Mouse (Mus musculus): ENCODE data around the gene Hoxc9. TPM values are rescaled to one million over a fixed set of nuclear protein-coding genes. Genes with fewer than 3 reads are reported as not detected.

Gene Hoxc9
- polyA plus RNA-seq, 1 experiment from 2014 or later, result 0.13 TPM

DNA sequence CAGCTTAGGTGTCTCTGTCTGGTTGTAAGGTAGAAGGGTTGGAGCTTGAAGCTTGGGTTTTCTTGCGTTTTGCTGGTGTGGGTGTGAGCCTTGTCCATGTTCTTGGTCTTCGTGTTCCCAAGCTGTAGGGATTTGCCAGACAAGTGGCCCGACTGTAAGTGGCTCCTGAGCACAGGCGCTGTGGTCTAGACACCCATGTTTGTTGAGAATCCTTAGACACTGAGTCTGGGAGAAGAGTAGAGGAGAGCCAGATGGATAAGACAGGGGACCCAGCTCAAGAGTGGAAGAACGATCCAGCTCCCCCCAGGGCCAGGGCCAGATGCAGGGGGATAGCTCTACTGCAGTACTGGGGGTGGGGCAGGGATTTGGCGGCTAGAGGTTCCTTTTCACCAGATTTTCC, 3.5 kb upstream of the Hoxc9 start:
- no peaks in the 10 kb centered on the region for H3K36me3 ChIP-seq
- H3K4me3 ChIP-seq, result no peak overlapping the region
- ATAC-seq (ENCODE audit: low FRiP score), result no peak
- 2% methylated on average over 6 of the region's 6 CpGs for WGBS
- H3K27me3 ChIP-seq, result peaks cover 99% of the 10 kb centered on the region
- H3K27ac ChIP-seq, result no peak overlapping the region
- H3K4me1 ChIP-seq (replicated peaks), result no peaks in the 10 kb centered on the region
- H3K4me2 ChIP-seq, result no peak overlapping the region
- H3K9ac ChIP-seq, result no peak overlapping the region
- H3K9me3 ChIP-seq, result no peaks in the 10 kb centered on the region

DNA sequence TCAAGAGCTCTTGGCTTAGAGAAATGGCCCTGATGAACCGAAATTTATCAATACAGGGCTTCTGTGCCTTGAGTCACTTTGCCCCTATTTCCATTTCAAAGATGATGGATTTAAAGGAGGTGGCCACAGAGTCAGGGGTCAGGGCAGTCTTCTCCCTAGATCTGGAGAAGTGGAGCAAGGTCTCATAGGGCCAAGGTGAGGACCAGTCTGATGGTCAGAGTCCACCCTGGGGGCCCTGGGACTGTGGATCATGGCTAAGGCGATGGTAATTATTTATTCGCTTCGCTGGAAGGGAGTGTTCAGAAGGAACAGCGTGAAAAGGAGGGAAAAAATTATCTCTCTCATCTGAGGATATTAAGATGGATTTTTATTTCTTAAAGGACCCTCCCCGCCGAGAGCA, 1.2 kb upstream of the Hoxc9 start:
- ATAC-seq (ENCODE audit: low FRiP score), result no peak
- WGBS, result 4% methylated on average over 7 of the region's 7 CpGs
- H3K9ac ChIP-seq, result no peak overlapping the region
- H3K36me3 ChIP-seq, result no peaks in the 10 kb centered on the region
- H3K27me3 ChIP-seq, result peaks cover 100% of the 10 kb centered on the region
- no peak overlapping the region for H3K4me3 ChIP-seq
- H3K27ac ChIP-seq, result no peak overlapping the region
- no peaks in the 10 kb centered on the region for H3K4me1 ChIP-seq (replicated peaks)
- no peak overlapping the region for H3K4me2 ChIP-seq
- no peaks in the 10 kb centered on the region for H3K9me3 ChIP-seq

DNA sequence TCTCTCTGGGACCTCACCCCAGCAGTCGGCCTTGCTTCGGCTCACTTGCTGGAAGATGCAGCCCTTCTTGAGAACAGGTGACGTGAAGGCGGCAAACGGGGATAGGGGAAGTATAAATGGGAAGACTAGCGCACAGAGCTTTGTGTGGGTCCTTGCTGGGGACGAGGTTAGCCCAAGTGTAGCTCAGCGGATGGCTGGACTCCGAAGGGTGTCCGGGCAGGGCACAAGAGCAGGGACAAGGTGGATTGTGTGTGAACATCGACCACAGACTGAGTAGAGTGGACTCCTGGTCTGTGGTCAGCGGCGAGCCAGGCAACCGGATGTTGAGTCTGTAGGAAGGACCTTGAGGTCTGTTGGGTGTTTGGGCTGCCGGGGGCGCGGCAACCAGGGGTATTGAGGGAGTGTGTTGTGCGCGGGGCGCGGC, 539 bp upstream of the Hoxc9 start:
- Histone ChIP-seq H3K27ac (no peak overlapping the region), H3K4me3 (no peak overlapping the region; the same call in 1 of the 2 replicates), H3K9me3 (no peaks in the 10 kb centered on the region), H3K9ac (no peak overlapping the region), H3K27me3 (peaks cover 100% of the 10 kb centered on the region), H3K4me2 (no peak overlapping the region), H3K36me3 (no peaks in the 10 kb centered on the region), H3K4me1 (replicated peaks) (no peaks in the 10 kb centered on the region)
- no peak for ATAC-seq (ENCODE audit: low FRiP score)
- WGBS, result 1% methylated on average over 21 of the region's 21 CpGs

DNA sequence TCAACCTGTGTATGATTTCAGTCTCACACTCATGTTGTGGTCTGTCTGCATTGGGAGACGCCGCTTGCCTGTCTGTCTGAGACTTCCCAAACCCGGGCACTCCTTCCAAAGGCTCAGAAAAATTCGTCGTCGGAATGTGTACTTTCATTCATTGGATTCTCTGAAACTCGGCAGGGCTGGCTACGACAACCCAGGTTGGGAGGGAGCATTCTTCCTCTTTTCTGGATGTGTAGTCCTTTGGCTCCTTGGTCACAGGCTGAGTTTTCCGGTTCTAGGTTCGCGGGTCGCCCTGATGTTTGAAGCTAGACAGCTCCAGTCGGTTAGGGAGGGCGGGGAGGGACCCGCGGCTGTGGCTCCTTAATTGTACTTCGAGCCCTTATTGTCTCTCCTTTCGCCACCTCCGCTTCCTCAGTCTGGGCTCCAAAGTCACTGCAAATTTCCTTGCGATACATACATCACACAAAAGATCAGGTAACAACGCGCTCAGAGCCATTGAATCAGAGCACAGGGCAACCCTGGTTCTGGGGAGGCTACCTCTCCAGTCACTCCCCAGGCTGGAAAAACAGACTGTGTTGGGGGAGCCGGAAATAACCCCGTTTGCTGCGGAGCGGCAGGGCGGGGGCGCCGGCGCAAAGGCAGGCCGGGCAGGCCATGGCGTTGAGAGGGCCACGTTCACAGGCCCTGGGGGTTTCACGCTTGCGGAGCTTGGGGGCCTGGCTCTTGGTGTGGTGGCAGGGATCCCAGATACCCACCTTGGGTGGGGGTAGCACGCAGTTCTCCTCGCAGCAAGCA, 588 bp downstream of the Hoxc9 start:
- peaks cover 100% of the 10 kb centered on the region for H3K27me3 ChIP-seq
- no peak overlapping the region for H3K9ac ChIP-seq
- ATAC-seq (ENCODE audit: low FRiP score), result no peak

DNA sequence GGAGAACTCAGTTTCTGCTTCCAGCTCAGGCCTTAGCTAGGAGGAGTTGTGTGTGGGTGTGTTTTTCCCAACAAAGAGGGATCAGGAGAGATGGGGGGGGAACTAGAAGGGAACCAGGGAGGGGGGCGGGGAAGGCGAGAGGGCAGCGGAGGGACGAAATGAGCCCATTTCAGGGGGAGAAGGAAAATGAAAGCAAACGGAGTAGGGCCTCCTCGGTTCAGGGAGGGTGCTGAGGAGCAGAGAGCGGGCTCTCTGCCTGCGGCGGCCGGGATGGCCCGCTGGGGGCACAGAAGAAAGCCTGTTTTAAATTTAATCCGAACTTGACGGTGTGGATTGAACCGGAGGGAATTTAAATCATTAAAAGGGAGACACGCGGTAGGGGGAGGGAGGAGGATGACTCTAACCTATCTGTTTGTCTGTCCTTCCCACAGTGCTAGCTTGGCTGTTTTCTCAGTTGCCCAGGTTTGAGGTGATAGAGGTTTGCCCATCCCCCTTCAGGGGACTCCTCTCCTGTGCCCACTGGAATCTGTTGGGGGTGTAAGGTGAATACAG, 1.3 kb downstream of the Hoxc9 start:
- H3K27ac ChIP-seq, result no peak overlapping the region
- no peaks in the 10 kb centered on the region for H3K9me3 ChIP-seq
- 2% methylated on average over 16 of the region's 16 CpGs for WGBS
- no peak overlapping the region for H3K9ac ChIP-seq
- no peak for ATAC-seq (ENCODE audit: low FRiP score)
- H3K4me1 ChIP-seq (replicated peaks), result peaks cover 7% of the 10 kb centered on the region; the same call in 1 of the 2 replicates
- peaks cover 100% of the 10 kb centered on the region for H3K27me3 ChIP-seq
- no peak overlapping the region for H3K4me3 ChIP-seq
- H3K4me2 ChIP-seq, result no peak overlapping the region
- no peaks in the 10 kb centered on the region for H3K36me3 ChIP-seq

More for the DNA sequence above, 588 bp downstream of the Hoxc9 start:
- H3K4me1 ChIP-seq (replicated peaks), result peaks cover 4% of the 10 kb centered on the region; the same call in 1 of the 2 replicates
- no peak overlapping the region for H3K27ac ChIP-seq
- no peaks in the 10 kb centered on the region for H3K36me3 ChIP-seq
- WGBS, result under 1% methylated on average over 37 of the region's 37 CpGs
- no peaks in the 10 kb centered on the region for H3K9me3 ChIP-seq
- no peak overlapping the region for H3K4me2 ChIP-seq
- no peak overlapping the region for H3K4me3 ChIP-seq

DNA sequence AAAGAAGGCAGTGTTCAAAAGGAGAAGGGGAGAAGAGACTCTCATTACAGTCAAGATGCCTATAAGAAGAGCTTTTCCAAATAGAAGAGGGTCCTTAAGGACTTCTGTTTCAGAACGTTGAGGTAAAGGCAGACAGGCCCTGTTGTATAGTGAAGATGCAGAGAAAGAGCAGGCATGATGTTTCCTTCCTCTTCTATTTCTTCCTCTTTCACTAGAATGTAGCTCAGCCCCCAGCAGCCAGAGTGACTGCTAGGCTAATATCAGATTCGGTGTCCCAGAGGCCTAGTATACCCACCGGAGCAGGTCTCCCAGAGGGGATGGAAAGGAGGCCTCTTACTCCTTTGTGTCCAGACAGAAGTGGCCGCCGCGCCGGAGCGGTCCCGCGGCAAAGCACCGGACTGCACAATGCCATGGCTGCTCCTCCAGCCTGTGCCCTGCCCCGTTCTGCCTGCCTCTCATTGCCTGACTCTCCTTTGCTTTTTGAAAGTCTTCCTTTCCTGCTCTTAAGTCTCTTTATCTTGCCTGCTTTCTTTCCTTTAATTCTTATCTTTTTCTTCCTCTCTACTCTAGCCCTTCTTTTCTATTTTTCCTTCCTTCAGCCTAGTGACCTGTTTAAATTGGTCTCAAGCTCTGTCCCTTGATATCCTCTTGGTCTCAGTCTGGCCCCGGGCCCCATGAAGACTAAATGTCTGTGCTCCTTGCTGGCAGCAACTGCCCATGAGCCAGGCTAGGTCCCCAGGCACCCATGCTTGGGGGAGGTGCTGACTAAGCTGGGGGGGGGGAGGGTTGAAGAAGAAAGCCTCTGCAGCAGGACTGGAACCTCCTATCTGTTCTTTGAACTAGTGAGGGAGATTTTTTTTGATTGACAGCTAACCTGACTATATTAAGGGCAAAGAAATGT, 2.6 kb downstream of the Hoxc9 start:
- H3K4me2 ChIP-seq, result no peak overlapping the region
- no peaks in the 10 kb centered on the region for H3K9me3 ChIP-seq
- H3K27ac ChIP-seq, result no peak overlapping the region
- H3K36me3 ChIP-seq, result no peaks in the 10 kb centered on the region
- H3K9ac ChIP-seq, result no peak overlapping the region
- peaks cover 7% of the 10 kb centered on the region; the same call in 1 of the 2 replicates for H3K4me1 ChIP-seq (replicated peaks)
- 1% methylated on average over 13 of the region's 13 CpGs for WGBS
- H3K27me3 ChIP-seq, result peaks cover 100% of the 10 kb centered on the region
- no peak for ATAC-seq (ENCODE audit: low FRiP score)
- H3K4me3 ChIP-seq, result no peak overlapping the region

DNA sequence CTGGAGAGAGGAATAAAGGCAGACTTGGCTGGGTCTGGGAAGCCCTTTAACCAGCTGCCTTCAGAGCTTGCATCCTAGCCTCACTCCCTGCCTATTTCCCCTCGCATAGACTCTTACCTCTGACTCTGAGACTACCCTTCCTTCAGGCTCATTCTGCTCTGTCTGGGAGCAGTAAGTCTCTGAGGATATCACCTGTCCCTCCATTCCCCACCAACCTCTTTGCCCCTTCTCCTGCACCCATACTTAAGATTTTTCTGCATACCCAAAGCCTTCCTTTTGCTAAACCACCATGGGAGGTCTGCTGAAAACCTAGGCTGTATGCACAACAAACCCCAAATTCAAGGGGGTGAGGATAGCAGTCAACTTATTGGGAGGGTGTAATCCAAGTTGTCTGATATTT, 3.7 kb downstream of the Hoxc9 start:
- Histone ChIP-seq H3K36me3 (no peaks in the 10 kb centered on the region), H3K27ac (no peak overlapping the region), H3K4me3 (no peak overlapping the region), H3K4me2 (no peak overlapping the region), H3K9ac (no peak overlapping the region), H3K27me3 (peaks cover 100% of the 10 kb centered on the region), H3K4me1 (replicated peaks) (peaks cover 7% of the 10 kb centered on the region; the same call in 1 of the 2 replicates), H3K9me3 (no peaks in the 10 kb centered on the region)
- WGBS, result 0% methylated on average over 1 of the region's 1 CpGs
- no peak for ATAC-seq (ENCODE audit: low FRiP score)

DNA sequence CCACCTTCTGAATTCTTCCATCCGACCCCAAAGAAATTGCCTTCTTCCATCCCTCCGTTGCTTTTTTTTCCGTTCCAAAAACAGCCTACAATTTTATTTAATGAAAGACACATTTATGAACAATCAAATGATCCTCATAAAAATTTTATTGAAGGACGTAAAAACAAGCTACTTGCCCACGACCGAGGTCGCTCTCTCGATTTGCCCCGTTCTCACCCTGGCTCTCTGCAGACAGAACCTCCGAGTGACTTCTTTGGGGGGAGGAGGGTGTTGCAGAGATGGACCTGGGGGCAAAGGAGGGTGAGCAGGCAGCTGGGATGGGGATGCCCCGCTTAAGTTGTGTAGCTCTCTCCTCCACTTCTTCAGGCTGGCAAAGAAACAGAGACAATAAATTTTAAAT, 4.1 kb downstream of the Hoxc9 start:
- Histone ChIP-seq H3K27ac (no peak overlapping the region), H3K4me3 (no peak overlapping the region), H3K4me2 (no peak overlapping the region), H3K27me3 (peaks cover 100% of the 10 kb centered on the region), H3K9me3 (no peaks in the 10 kb centered on the region), H3K4me1 (replicated peaks) (peaks cover 7% of the 10 kb centered on the region; the same call in 1 of the 2 replicates), H3K9ac (no peak overlapping the region), H3K36me3 (no peaks in the 10 kb centered on the region)
- ATAC-seq (ENCODE audit: low FRiP score), result no peak
- 5% methylated on average over 11 of the region's 11 CpGs for WGBS

DNA sequence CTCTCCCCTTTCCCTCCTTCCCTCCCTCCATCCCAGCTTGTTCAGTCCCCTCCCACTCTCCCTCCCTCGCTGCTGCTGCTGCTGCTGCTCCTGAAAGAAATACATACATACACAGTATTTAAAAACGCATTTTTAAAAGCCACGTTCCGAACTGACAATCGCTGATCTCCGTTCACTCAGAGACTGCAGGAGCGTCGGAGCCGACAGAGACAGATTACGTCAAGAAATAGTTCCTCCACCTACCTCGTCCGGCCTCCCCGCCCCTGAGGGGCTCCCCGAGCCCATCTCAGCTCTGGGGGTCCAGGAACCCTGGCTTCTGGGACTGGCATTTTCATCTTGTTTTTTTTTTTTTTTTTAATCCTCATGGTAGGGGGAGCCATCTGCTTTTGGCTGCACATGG, 4.7 kb downstream of the Hoxc9 start:
- no peak for ATAC-seq (ENCODE audit: low FRiP score)
- Histone ChIP-seq H3K4me3 (peak overlapping the region; percentile 14; the same call in 1 of the 2 replicates), H3K4me2 (0 out of 2 replicates have a peak overlapping the region, but pooled peaks have one; percentile 13), H3K36me3 (no peaks in the 10 kb centered on the region), H3K27me3 (peaks cover 100% of the 10 kb centered on the region), H3K4me1 (replicated peaks) (peaks cover 7% of the 10 kb centered on the region; the same call in 1 of the 2 replicates), H3K9me3 (no peaks in the 10 kb centered on the region), H3K27ac (no peak overlapping the region), H3K9ac (no peak overlapping the region)
- 0% methylated on average over 14 of the region's 14 CpGs for WGBS

DNA sequence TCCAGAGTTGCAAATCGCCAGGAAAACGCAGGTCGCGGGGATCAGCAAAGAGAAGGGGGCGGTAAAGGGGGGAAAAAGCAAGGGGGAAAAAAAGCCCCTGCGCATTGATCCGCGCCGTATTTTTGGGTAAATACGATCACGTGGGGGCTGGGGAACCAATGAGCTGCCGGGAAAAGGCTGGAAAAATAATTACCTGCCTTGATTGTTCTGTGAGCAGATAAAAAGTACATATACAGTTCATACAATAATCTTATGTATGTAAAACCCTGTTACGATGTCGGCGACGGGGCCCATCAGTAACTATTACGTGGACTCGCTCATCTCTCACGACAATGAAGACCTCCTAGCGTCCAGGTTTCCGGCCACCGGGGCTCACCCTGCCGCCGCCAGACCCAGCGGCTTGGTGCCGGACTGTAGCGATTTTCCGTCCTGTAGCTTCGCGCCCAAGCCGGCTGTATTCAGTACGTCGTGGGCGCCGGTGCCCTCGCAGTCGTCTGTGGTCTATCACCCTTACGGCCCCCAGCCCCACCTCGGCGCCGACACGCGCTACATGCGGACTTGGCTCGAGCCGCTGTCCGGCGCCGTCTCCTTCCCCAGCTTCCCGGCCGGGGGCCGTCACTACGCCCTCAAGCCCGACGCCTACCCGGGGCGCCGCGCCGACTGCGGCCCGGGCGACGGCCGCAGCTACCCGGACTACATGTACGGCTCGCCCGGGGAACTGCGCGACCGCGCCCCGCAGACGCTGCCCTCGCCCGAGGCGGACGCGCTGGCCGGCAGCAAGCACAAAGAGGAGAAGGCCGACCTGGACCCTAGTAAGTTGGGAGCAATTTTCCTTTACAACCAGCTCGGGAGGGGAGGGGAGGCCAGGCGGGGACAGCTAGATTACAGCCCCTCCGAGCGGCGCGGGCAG, 5.4 kb downstream of the Hoxc9 start:
- peak overlapping the region; percentile 33 for H3K4me2 ChIP-seq
- H3K4me3 ChIP-seq, result peak overlapping the region; percentile 14; the same call in 1 of the 2 replicates
- WGBS, result under 1% methylated on average over 88 of the region's 88 CpGs
- no peak overlapping the region for H3K27ac ChIP-seq
- H3K4me1 ChIP-seq (replicated peaks), result peaks cover 7% of the 10 kb centered on the region; the same call in 1 of the 2 replicates
- no peak for ATAC-seq (ENCODE audit: low FRiP score)
- H3K27me3 ChIP-seq, result peaks cover 100% of the 10 kb centered on the region
- H3K36me3 ChIP-seq, result no peaks in the 10 kb centered on the region
- no peaks in the 10 kb centered on the region for H3K9me3 ChIP-seq
- no peak overlapping the region for H3K9ac ChIP-seq

DNA sequence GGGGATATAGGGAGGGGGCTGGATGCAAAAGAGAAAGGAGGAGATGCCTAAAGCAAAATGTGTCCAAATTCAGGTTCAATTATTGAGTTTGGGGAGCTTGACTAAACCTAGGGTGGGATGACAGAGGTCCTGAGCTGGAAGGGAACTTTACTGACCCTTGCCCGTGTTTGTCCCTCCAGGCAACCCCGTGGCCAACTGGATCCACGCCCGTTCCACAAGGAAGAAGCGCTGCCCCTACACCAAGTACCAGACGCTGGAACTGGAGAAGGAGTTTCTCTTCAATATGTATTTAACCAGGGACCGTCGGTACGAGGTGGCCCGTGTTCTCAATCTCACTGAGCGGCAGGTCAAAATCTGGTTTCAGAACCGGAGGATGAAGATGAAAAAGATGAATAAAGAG, 7.5 kb downstream of the Hoxc9 start:
- Histone ChIP-seq H3K9ac (no peak overlapping the region), H3K27me3 (peaks cover 100% of the 10 kb centered on the region), H3K4me1 (replicated peaks) (peaks cover 7% of the 10 kb centered on the region; the same call in 1 of the 2 replicates), H3K4me2 (no peak overlapping the region), H3K4me3 (no peak overlapping the region), H3K9me3 (no peaks in the 10 kb centered on the region), H3K36me3 (no peaks in the 10 kb centered on the region), H3K27ac (no peak overlapping the region)
- WGBS, result under 1% methylated on average over 12 of the region's 12 CpGs
- ATAC-seq (ENCODE audit: low FRiP score), result no peak
